Mouse (Mus musculus) heart, postnatal 4 days (tissue): ENCODE measurements around the gene Dtx2. TPM values are rescaled to one million over a fixed set of nuclear protein-coding genes. Genes with fewer than 3 reads are reported as not detected.
"Not testable (repeated sequence)": the region's sequence is repeated elsewhere in the genome, so short reads cannot be mapped to it uniquely, and the experiment has no call there.

Source experiments
- DNase-seq: peaks from one replicate; pipeline ENCODE4 v3.0.0; 2021
- total RNA-seq, 2 experiments: library from RNA; stranded (reverse); gene quantifications; 2 replicates each; pipeline ENCODE4 v1.2.3; 2021

The Dtx2 gene
- total RNA-seq, 2 experiments from 2014 or later, result 9.7 to 10.7 TPM

- no peak for DNase-seq
These were observed 33.2 kb downstream of the Dtx2 start for GRCm38 (mm10) chr5:136027612-136028311.

GRCm38 (mm10) chr5:136034868-136035267 lies 40.3 kb downstream of the Dtx2 start:
- no peak for DNase-seq

- no peak for DNase-seq
These were observed 40.7 kb downstream of the Dtx2 start for GRCm38 (mm10) chr5:136035285-136035684.

GRCm38 (mm10) chr5:136036667-136037066 lies 42.1 kb downstream of the Dtx2 start:
- DNase-seq, result no peak

GRCm38 (mm10) chr5:136038258-136039214 lies 43.9 kb downstream of the Dtx2 start, which contains the start of gene Upk3b:
Gene Upk3b (plus strand): TSS chr5:136038496.
- no peak for DNase-seq

GRCm38 (mm10) chr5:136040210-136040609 lies 45.6 kb downstream of the Dtx2 start:
- no peak for DNase-seq

- DNase-seq, result no peak
These were observed 46.7 kb downstream of the Dtx2 start for GRCm38 (mm10) chr5:136041260-136041659.

GRCm38 (mm10) chr5:136041666-136042065 lies 47.1 kb downstream of the Dtx2 start:
- DNase-seq, result no peak

- peak; percentile 29 for DNase-seq
These were observed 50.3 kb downstream of the Dtx2 start for GRCm38 (mm10) chr5:136044865-136045264.

- DNase-seq, result no peak
These were observed 50.8 kb downstream of the Dtx2 start for GRCm38 (mm10) chr5:136045408-136045807.

- DNase-seq, result peak; percentile 91
These were observed 51.4 kb downstream of the Dtx2 start for GRCm38 (mm10) chr5:136045987-136046386.

- not testable (repeated sequence) for DNase-seq
These were observed 53.9 kb downstream of the Dtx2 start for GRCm38 (mm10) chr5:136048541-136048940.

GRCm38 (mm10) chr5:136049926-136050325 lies 55.3 kb downstream of the Dtx2 start:
- no peak for DNase-seq

GRCm38 (mm10) chr5:136051231-136052085 lies 56.9 kb downstream of the Dtx2 start:
- DNase-seq, result peak; percentile 64

GRCm38 (mm10) chr5:136052861-136053655 lies 58.5 kb downstream of the Dtx2 start:
- no peak for DNase-seq

GRCm38 (mm10) chr5:136054301-136055077 lies 59.9 kb downstream of the Dtx2 start, which contains the start of gene Upk3bl:
Gene Upk3bl (plus strand): TSS chr5:136054492.
- DNase-seq, result no peak

- no peak for DNase-seq
These were observed 61.5 kb downstream of the Dtx2 start for GRCm38 (mm10) chr5:136056062-136056461.

- DNase-seq, result no peak
These were observed 62.5 kb downstream of the Dtx2 start for GRCm38 (mm10) chr5:136057085-136057484.

- DNase-seq, result peak; percentile 89
These were observed 67.0 kb downstream of the Dtx2 start for GRCm38 (mm10) chr5:136061567-136061966.

- no peak for DNase-seq
These were observed 69.3 kb downstream of the Dtx2 start for GRCm38 (mm10) chr5:136063920-136064319.
